Mouse (Mus musculus): ENCODE results near the gene Rhoj. TPM values are rescaled to one million over a fixed set of nuclear protein-coding genes. Genes with fewer than 3 reads are reported as not detected.

Rhoj gene
- total RNA-seq, 4 experiments from 2014 or later: 21.1 to 29.9 (median 25.7) TPM

- no peak for DNase-seq (ENCODE audit: low spot score)
These were observed 42.6 kb downstream of the Rhoj start for GRCm38 (mm10) chr12:75350750-75351149.

GRCm38 (mm10) chr12:75351846-75352245, 43.7 kb downstream of the Rhoj start:
- DNase-seq (ENCODE audit: low spot score): peak; percentile 28

DNA sequence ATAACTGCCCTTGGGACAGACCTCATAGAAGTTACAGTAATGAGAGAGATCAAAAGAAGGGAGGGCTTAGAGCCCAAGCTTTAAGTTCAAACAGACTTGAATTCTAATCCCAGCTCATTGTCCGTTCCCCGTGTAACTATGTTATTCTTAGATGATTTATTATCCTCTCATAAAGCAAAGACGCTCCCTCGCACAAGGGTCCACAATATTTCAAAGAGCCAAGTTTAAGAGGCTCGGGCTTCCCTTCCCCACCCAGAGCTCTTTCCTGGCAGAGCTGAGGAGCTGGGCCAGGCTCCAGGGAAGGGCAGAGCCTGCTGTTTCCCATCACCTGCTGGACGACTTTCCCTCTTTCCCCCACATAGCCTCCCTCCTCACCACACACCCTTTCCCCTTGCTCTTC, 44.3 kb downstream of the Rhoj start:
- peak; percentile 56 for DNase-seq (ENCODE audit: low spot score)

DNA sequence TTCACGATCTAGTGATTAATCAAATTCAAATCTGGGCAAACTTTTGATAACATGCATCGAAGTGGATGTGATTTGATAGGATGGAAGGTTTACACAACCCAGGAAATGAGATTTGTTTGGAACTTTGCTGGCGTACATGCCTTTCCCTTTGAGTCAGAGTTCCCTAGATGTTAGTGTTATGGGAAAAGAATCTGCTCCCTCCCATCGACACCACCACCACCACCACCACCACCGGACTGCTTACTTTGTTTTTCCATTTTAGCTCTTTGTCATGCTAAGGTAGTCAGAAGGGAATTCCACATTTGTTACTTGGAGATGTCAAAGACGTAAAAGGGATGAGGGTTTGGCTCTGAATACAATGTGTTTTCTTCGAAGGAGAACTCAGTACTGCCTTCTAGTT, 46.2 kb downstream of the Rhoj start:
- peak; percentile 21 for DNase-seq (ENCODE audit: low spot score)

DNA sequence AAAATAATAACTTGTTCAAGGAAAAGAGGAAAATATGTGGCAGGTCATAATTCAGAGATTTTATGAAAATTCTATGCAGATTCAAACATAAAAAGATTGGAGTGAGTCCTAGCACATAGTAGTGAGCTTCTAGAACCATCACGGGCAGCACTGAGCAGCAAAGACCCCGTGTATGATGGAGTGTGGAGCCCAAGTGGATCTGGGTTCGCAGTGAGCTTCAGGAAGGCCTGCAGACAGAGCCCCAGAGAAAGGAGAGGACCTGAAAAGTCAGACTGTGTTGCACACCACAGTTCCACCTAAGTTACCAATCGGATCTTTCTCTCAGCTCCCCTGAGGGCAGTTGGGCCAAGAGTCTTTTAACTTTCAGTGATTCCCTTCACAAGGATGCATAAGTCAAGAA, 49.7 kb downstream of the Rhoj start:
- no peak for DNase-seq (ENCODE audit: low spot score)

GRCm38 (mm10) chr12:75358714-75359113, 50.6 kb downstream of the Rhoj start:
- peak; percentile 82 for DNase-seq (ENCODE audit: low spot score)

DNA sequence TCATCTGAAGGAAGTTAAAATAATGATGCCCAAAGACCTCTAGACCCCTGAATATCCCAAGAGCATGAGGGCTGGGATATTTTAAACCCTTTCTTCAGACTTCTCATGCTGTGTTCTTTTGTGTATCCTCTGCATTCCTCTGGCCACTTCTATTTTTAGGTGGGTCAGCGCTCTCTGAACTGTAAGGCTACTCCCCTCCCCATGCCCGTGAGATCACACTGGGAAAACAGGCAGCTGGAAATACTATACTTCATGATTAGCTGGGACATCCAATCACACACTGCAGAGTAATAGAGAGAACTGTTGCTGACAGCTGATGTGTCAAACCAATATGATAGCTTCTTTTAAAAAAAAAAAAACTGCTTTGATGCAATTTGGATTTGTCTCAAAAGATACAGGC, 51.4 kb downstream of the Rhoj start:
- no peak for DNase-seq (ENCODE audit: low spot score)

DNA sequence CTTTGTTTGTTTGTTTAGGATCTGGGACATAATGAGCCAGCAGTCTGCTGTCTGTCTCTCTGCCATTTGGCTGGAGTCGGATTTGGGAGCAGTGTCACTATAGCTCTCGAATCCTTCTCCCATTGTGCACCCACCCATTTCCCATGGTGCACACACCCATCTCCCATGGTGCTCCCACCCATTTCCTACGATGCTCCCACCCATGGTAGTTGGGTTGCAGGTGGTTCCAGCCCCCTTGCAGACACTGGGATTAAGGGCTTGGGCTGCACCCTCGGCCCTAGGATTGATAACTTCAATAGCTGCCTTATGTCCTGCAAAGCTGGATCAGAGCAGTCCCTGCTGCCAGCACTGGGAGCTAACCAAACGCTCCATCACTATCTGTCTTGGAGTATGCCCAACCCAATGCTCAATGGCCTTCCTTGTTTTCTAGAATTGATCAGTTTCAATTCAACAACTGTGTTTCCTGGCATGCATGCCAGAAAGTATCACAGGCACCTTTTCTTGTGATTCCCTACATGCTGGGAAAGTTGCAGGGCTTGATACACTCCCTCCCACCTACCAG, 51.9 kb downstream of the Rhoj start:
- no peak for DNase-seq (ENCODE audit: low spot score)

DNA sequence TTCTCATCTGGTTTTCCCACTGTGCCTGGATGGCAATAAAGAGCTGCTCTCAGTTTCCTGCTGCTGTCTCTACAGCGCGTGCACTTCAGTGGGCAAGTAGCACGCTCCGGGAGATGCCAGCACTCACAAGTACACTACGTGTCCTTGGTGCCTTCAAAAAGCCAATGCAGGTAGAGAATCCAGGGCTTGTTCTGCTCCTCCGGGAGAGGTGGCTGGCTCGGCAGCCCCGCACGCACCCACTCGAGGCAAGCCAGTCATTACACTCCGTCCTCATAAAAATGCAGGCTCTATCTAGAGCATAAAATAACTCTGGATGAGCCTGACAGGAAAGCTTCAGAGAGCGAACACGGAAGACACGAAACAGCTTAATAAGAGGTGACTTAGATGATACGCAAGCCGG, 54.3 kb downstream of the Rhoj start:
- DNase-seq (ENCODE audit: low spot score): no peak

DNA sequence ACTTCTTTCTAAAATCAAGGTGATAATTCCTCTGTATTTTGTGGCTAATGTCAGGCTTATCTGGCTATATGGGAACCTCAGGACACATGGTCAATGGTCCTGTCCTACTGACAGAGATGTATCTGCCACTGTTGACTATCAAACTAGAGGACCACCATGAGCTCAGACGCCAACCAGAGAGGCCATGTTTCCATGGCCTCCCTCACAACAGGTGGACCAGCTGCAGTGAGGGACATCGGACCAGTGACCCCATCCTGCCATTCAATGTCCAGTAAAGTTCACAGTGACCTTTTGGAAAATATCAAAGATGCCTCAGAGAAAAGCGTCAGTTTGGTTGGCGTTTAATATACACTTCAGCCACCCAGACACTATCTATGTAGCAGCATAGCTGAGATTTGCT, 56.3 kb downstream of the Rhoj start:
- DNase-seq (ENCODE audit: low spot score): no peak

DNA sequence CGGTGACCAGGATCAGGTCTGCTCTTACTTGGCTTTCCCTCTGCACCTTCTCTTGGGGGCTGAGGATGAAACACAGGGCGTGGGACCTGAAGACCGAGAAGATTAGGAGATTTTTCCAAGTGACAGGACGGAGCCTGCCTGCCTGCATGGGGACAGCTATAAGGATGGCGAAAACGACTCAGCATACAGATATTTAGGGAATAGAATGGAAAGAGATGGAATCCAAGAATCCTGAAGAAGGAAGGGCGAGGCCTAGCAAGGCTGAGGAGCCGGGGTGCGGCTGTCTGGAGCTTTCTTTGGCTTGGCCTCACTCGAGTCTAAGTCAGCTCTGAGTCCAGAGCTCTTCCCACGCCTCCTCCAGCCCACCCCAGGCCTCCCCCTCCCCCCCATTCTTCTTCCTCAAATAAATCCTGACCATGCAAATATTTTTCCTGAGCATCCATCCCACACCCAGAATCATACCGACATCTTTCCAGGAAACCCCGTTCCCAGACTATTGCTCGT, 57.6 kb downstream of the Rhoj start:
- DNase-seq (ENCODE audit: low spot score): no peak

DNA sequence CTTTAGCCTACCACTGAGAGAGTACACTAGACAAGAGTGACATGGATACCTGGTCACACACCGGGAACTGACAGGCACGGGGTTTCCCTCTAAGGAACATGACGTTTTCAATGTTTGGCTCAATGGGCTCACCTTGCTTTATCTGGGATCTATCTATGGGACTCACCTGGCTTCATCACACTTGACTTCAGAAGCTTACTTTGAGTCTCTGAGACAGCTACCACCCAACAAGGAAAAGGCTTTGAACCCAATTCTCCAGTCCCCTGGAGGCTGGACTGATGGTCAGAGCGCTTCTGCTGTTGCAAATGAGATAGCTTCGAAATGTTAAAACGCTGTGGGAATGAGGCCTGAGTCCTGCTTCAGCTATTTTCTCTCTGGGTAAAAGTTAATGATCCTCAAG, 59.2 kb downstream of the Rhoj start:
- DNase-seq (ENCODE audit: low spot score): no peak

- DNase-seq (ENCODE audit: low spot score): no peak
These were observed 60.4 kb downstream of the Rhoj start for GRCm38 (mm10) chr12:75368527-75368926.

DNA sequence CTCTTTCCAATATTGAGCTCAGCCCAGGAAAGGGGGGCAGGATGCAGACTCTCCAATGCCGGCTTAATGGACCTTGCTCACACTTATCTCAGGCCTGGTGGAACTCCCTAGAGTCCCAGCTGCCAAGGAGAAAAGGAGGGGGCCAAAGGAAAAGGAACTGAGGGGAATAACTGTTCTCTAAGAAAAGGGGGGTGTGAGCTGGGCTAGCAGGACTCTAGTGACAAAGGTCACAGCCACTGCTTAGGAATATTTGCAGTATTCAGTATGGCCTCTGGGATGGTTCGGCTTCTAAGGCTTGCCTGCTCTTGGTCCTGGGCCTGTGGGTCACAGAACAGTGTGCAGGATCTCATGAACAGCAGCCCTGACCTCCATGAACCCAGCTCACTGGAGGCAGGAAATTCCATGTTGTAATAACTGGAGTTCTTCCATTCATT, 61.3 kb downstream of the Rhoj start:
- DNase-seq (ENCODE audit: low spot score): peak; percentile 75

- DNase-seq (ENCODE audit: low spot score): no peak
These were observed 66.3 kb downstream of the Rhoj start for GRCm38 (mm10) chr12:75374437-75374836.

DNA sequence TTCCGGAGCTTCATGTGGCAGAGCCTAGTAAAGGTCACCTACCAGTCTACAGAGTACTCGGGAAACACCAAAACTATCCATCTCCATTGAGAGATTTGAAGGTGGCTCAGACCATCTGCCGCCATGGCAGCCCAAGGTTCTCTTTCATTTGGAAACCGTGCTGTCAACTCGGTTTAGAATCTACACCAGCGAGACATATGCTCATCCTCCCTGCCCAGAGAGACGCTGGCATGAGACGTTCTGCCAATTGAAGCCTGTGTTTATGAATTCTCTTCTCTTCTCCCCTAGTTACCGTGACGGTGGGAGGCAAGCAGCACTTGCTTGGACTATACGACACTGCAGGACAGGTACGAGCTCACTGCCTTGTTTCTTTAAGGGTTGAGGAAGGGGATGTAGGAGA, 66.9 kb downstream of the Rhoj start:
- DNase-seq (ENCODE audit: low spot score): no peak

DNA sequence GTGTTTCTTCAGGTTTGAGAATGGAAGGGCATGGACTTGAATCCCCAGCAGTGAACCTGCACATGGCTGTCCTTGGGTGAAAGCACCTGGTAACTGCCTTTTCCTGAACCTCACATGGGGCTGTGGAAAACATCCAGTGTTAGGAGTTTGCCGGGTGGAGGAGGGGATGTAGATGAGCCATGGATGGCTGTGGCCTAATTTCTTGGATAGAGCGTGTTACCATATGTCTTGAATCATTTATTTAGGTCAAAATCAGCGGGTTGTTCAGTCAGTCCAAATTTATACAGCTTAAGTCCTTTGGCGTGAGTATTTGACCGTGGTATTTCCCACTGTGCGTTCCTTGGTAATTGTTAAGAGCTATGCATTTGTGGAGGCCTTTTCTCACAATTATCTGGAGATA, 68.0 kb downstream of the Rhoj start:
- no peak for DNase-seq (ENCODE audit: low spot score)

- DNase-seq (ENCODE audit: low spot score): no peak
These were observed 78.6 kb downstream of the Rhoj start for GRCm38 (mm10) chr12:75386731-75387130.

DNA sequence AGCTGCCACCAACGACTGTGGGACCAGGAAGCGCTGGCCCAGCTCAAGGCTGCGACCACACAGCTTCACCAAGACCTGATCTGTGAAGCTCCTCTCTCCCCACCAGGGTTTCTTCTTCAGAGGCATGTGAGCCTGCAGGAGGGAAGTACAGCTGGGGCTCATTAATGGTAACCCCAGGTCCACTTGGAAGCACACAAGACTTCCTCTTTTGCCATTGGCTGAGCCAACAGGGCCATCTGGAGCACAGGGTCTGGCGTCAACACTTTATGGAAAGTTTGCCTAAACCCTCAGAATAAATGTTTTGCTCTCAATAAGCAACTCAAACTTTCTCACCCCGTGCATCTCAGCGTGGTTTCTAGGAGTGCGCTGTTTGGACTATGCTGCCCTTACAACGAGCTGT, 79.0 kb downstream of the Rhoj start:
- peak; percentile 50 for DNase-seq (ENCODE audit: low spot score)

- peak; percentile 56 for DNase-seq (ENCODE audit: low spot score)
These were observed 79.7 kb downstream of the Rhoj start for GRCm38 (mm10) chr12:75387846-75388245.

DNA sequence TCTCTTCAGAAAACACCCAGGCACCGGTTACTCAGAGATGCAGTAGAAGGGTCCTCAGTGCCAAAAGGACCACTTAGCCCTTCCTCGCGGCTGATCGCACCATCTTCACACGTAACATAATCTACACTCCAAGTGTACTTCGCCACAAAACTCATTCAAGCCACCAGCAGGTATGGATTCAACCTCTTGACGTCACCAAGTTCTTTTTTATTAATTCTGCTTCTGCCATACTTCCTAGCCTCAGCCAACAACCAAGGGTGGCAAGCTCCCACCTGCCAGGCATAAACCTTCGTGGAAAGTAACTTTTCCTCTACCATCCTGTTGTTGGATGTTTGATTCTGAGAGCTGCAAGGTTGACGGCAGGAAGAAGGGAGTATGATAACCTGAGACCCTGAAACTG, 80.4 kb downstream of the Rhoj start:
- no peak for DNase-seq (ENCODE audit: low spot score)

GRCm38 (mm10) chr12:75389308-75390135, 81.4 kb downstream of the Rhoj start:
- no peak for DNase-seq (ENCODE audit: low spot score)

GRCm38 (mm10) chr12:75391526-75391925, 83.4 kb downstream of the Rhoj start:
- DNase-seq (ENCODE audit: low spot score): no peak

Measured in heart, adult 8-10 months (tissue).